Mouse (Mus musculus) cerebellum, adult 11 months (tissue): Measurements from ENCODE around the gene Dlx4.

Experiments
- DNase-seq: peaks from one replicate; pipeline ENCODE4 v3.0.0; 2022

Dlx4 gene

GRCm38 (mm10) chr11:95101071-95101788 lies 44.8 kb downstream of the Dlx4 start:
- DNase-seq, result no peak

- no peak for DNase-seq
These were observed 45.7 kb downstream of the Dlx4 start for GRCm38 (mm10) chr11:95100393-95100792.

GRCm38 (mm10) chr11:95098346-95099095 lies 47.5 kb downstream of the Dlx4 start:
- DNase-seq, result no peak

GRCm38 (mm10) chr11:95097889-95098288 lies 48.2 kb downstream of the Dlx4 start:
- DNase-seq, result no peak

GRCm38 (mm10) chr11:95096608-95097373 lies 49.3 kb downstream of the Dlx4 start:
- no peak for DNase-seq

GRCm38 (mm10) chr11:95095596-95095995 lies 50.5 kb downstream of the Dlx4 start:
- no peak for DNase-seq

GRCm38 (mm10) chr11:95093077-95093476 lies 53.0 kb downstream of the Dlx4 start:
- DNase-seq, result no peak
